Mouse (Mus musculus) liver, embryonic 14.5 days (tissue): ENCODE results near the gene Rab3il1.

Source experiments
- CTCF ChIP-seq: IDR thresholded peaks from 2 replicates; pipeline ENCODE4 v1.5.1; 2016; ENCODE audit warnings: antibody characterized with exemption, low read depth, control low read depth
- EP300 ChIP-seq: IDR thresholded peaks from 2 replicates; pipeline ENCODE4 v1.6.1; 2016; ENCODE audit warnings: antibody characterized with exemption, low read depth

- TF ChIP-seq EP300 (no peak), CTCF (no peak)
These were observed 36.9 kb downstream of the Rab3il1 start for GRCm38 (mm10) chr19:10038364-10038763.
